Mouse (Mus musculus) spleen, adult 2 months (tissue): ENCODE data around the gene Wsb1. TPM values are rescaled to one million over a fixed set of nuclear protein-coding genes. Genes with fewer than 3 reads are reported as not detected.
A peak's percentile ranks its signal among the peaks of the same experiment; 100 is the strongest.
"Not testable (repeated sequence)": the region's sequence is repeated elsewhere in the genome, so short reads cannot be mapped to it uniquely, and the experiment has no call there.

ENCODE experiments used
- DNase-seq, 2 experiments: peaks; one replicate each; pipeline versions ENCODE4 v3.0.0 to v3.0.0-alpha.2; 2012 to 2021; ENCODE audit warnings: low spot score in 2 of 2, low read depth in 1 of 2
- H3K27ac ChIP-seq: fragments of 200-500 bp; 2 replicates; pipeline ENCODE4 v1.5.1; 2012; ENCODE audit warnings: low read length, inconsistent platforms; ENCODE audit not compliant: insufficient read depth
- H3K27me3 ChIP-seq: fragments of 200-500 bp; 2 replicates; pipeline ENCODE4 v1.6.1; 2012; ENCODE audit warnings: mild to moderate bottlenecking, moderate library complexity, low read length, inconsistent platforms; ENCODE audit not compliant: control insufficient read depth, insufficient read depth
- H3K36me3 ChIP-seq: fragments of 200-500 bp; 2 replicates; pipeline ENCODE4 v1.6.1; 2012; ENCODE audit warnings: mild to moderate bottlenecking, low read length, inconsistent platforms; ENCODE audit not compliant: control insufficient read depth, insufficient read depth
- H3K4me1 ChIP-seq: fragments of 200-500 bp; 2 replicates; pipeline ENCODE4 v1.6.1; 2011; ENCODE audit warnings: inconsistent platforms; ENCODE audit not compliant: control insufficient read depth, insufficient read depth, insufficient read length
- H3K4me3 ChIP-seq: fragments of 200-500 bp; 2 replicates; pipeline ENCODE4 v1.5.1; 2011; ENCODE audit warnings: mild to moderate bottlenecking, inconsistent platforms; ENCODE audit not compliant: insufficient read depth, insufficient read length; ENCODE audit errors: extremely low read depth
- CTCF ChIP-seq: fragments of 200-500 bp; IDR thresholded peaks from 2 replicates; pipeline ENCODE4 v1.5.1; 2011; ENCODE audit warnings: mild to moderate bottlenecking, inconsistent platforms; ENCODE audit not compliant: insufficient read depth, insufficient read length, insufficient replicate concordance; ENCODE audit errors: extremely low read depth
- POLR2A ChIP-seq: fragments of 200-500 bp; IDR thresholded peaks from 2 replicates; pipeline ENCODE4 v1.6.1; 2011; ENCODE audit warnings: low read depth, low read length, inconsistent platforms
- WGBS: fragments of 180-500 bp; shearing (Covaris S2); methylation state at CpG from one replicate; pipeline ENCODE4 v1.1.7; 2018; 5-methylcytosine and 5-hydroxymethylcytosine counted together
- polyA plus RNA-seq: library from polyadenylated mRNA; depleted of rRNA; stranded (reverse); fragments of >200 nt; gene quantifications from 2 replicates; pipeline ENCODE4 v1.2.3, GENCODE M21; 2012; rRNA removed

The Wsb1 gene
- polyA plus RNA-seq, result 30.1 and 48.1 TPM in 2 replicates

DNA sequence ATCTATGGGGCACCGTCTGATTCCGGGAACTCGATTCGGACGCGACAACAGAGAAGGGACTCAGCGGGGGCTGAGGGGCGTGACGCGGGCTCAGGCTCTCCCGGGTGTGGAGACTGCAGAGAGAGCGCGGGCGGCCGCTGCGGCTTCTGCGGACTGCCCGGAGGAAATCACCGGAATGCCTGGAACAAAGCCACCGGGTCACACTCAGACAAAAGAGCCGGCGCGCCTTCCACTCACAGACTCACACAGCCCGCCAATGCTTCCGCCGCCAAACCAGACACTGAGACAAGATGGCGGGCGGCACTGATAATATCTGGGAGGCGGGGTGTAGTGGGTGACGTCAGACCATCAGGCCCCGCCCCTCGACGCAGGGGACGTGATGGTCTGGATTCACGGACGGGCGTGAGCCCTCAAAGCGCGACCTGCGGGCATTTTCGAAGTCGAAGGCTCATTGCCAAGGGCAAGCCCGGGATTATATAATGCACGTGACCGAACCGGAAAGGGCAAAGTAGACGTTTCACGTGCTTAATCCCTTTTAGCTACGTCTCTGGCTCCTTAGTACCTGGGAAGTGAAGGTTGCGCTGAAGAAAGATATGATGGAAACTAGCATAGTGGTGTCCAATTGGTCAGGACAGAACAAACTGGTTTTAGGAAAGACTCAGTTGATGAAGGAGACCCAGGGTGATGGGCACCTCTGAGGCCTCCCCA, at the start of gene Wsb1:
TSS of gene Wsb1 (minus strand) at position 281 of the 708 bp plus-strand sequence.
- TF ChIP-seq POLR2A, result peak; percentile 97
- TF ChIP-seq CTCF, result no peak
- H3K4me1 ChIP-seq, result peaks cover 9% of the 10 kb centered on the region; the same call in 1 of the 2 replicates
- peak; percentile 80 to 88 for DNase-seq
- peak within 1 kb of the TSS; percentile 95 for H3K4me3 ChIP-seq
- 2% methylated on average over 50 of the region's 50 CpGs for WGBS
- H3K27me3 ChIP-seq, result no peaks in the 10 kb centered on the region
- H3K36me3 ChIP-seq, result peaks cover 7% of the 10 kb centered on the region
- H3K27ac ChIP-seq, result peak within 1 kb of the TSS; percentile 96

DNA sequence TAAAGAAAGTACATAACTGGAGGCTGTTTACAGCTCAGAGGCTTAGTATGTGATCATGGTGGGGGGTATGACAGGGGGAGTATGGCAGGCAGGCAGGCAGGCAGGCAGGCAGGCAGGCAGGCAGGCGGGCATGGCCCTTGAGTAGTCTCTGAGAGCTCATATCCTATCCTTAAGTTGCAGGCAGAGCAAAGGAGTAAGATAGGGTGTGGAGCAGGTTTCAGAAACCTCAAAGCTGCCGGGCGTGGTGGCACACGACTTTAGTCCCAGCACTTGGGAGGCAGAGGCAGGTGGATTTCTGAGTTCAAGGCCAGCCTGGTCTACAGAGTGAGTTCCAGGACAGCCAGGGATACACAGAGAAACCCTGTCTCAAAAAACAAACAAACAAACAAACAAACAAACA, 49.8 kb upstream of the Wsb1 start:
- 77% methylated on average over 4 of the region's 4 CpGs for WGBS
- H3K27me3 ChIP-seq, H3K27ac ChIP-seq, H3K4me3 ChIP-seq, H3K36me3 ChIP-seq, H3K4me1 ChIP-seq, DNase-seq: not testable (repeated sequence)

DNA sequence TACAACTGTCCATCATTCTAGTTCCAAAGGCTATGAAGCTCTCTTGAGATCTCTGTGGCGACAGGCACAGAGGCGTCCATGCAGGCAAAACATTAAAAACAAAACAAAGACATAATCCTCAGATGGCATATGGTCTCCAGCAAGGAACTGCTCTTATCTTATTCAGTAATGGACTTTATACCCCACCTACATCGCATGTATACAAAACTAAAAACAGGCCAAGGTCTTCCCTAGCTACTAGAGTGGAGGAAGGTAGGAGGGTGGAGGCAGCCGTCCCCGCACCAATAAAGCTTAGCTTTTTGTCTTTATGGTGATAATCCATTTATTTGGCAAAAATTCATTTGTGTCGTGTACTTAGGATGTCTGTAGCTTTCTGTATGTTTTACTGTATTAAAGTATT, 48.6 kb upstream of the Wsb1 start:
- no peak overlapping the region for H3K4me3 ChIP-seq
- H3K27me3 ChIP-seq, result no peaks in the 10 kb centered on the region
- H3K36me3 ChIP-seq, result no peaks in the 10 kb centered on the region
- H3K4me1 ChIP-seq, result peaks cover 4% of the 10 kb centered on the region; the same call in 1 of the 2 replicates
- TF ChIP-seq CTCF (no peak), POLR2A (no peak)
- H3K27ac ChIP-seq, result no peak overlapping the region
- no peak for DNase-seq
- WGBS, result 87% methylated on average over 6 of the region's 6 CpGs

DNA sequence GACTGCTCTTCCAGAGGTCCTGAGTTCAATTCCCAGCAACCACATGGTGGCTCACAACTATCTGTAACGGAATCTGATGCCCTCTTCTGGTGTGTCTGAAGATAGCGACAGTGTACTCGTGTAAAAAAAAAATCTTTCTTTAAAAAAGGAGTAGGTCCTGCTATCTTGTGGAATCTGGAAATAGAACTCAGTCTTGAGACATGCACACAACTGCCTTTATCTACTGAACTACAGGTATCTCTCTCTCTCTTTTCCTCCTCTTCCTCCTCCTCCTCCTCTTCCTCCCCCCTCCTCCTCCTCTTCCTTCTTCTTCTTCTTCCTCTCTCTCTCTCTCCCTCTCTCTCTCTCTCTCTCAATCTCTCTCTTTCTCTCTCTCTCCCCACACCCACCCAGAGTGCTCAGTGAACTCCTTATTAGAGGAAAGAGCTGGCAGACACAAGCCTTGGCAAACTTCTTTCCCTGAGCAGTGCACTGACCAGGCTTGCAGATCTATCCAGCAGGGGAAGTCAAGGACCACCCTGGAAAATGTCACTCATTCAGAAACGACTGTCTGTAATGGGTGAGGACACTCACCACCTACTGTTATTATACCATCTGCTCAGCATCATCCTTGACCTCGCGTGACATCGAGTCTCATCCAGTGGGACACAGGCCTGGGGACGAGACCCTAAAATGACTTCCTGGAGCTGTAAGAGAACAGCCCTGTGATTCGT, 45.4 kb upstream of the Wsb1 start:
- DNase-seq, result no peak
- H3K27ac ChIP-seq, result no peak overlapping the region
- WGBS, result 79% methylated on average over 9 of the region's 9 CpGs
- H3K4me3 ChIP-seq, result no peak overlapping the region
- no peaks in the 10 kb centered on the region for H3K36me3 ChIP-seq
- H3K4me1 ChIP-seq, result no peaks in the 10 kb centered on the region
- no peaks in the 10 kb centered on the region for H3K27me3 ChIP-seq
- TF ChIP-seq CTCF (no peak), POLR2A (no peak)

DNA sequence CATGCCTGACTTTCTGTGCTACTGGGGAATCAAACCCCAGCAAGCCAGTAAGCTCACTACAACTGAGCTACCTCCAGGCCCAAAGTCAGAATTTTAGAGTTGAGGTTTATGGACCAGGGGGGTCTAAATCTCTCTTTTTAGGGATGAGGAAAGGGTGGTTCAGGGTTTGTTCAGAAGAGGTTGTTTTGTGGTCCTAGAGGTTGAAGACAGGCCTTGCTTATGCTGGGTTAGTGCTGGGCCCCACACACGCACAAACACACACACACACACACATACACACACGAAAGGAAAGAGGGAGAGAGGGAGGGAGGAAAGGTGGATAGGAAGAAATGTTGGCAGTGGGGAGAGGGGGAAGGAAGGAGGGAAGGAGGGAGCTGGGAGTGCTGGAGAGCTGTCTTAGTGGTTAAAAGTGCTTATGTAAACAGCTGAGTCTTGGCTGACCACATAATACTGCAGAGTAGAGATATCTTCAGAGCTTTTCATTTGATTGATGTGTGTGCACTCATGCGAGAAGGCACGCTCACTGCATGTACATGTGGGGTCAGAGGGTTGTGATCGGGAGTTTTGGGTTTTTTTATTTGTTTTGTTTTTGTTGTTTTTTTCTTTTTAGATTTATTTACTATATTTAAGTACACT, 42.5 kb upstream of the Wsb1 start, which contains the start of gene Gm9964:
TSS of gene Gm9964 (minus strand) at position 51 of the 636 bp plus-strand sequence.
- no peak within 1 kb of the TSS for H3K27ac ChIP-seq
- no peak for DNase-seq
- H3K4me3 ChIP-seq, result no peak within 1 kb of the TSS
- no peaks in the 10 kb centered on the region for H3K4me1 ChIP-seq
- 61% methylated on average over 5 of the region's 5 CpGs for WGBS
- TF ChIP-seq CTCF, result no peak
- TF ChIP-seq POLR2A, result no peak
- H3K27me3 ChIP-seq, result no peaks in the 10 kb centered on the region
- H3K36me3 ChIP-seq, result no peaks in the 10 kb centered on the region

DNA sequence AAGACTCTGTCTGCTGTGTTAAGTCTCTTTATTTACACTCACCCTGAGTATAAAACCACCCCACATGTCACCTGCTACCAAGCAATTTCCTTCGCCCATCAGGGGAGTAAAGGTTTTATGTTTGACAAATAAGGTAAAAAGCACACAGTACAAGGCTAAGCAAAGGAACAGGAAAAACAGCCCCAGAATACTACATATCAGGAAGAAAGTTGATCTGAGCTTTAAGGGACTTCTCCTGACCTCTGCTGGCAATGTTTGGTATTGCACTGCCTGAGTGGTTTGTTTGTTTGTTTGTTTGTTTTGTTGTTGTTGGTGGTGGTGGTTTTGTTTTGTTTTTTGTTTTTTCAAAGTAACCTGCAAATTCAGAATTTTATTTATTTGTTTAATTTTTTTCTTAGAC, 41.7 kb upstream of the Wsb1 start:
- Histone ChIP-seq H3K36me3 (no peaks in the 10 kb centered on the region), H3K4me1 (no peaks in the 10 kb centered on the region; the same call in 1 of the 2 replicates), H3K4me3 (no peak overlapping the region), H3K27ac (no peak overlapping the region), H3K27me3 (no peaks in the 10 kb centered on the region)
- WGBS, result 5% methylated on average over 1 of the region's 1 CpGs
- DNase-seq, result peak; percentile 15 to 22
- peak; percentile 34; the same call in 1 of the 2 replicates for TF ChIP-seq CTCF
- TF ChIP-seq POLR2A, result no peak

DNA sequence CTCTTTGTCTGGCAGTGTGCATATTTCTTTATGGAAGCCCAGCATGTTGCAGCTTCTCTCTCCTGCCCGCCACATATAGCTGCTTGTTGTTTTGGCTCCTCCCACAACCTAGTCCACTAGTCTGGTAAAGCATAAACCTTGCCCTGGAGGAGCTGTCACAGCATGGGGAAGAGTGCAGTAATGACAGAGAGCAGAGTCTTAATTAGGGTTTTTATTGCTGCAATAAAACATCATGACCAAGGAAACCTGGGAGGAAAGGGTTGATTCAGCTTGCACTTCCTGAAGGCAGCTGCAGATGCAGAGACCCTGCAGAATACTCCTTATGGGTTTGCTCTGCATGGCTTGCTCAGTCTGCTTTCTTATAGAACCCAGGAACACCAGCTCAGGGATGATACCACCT, 39.5 kb upstream of the Wsb1 start:
- H3K4me1 ChIP-seq, result no peaks in the 10 kb centered on the region; the same call in none of the 2 replicates
- no peak for DNase-seq
- no peak overlapping the region for H3K4me3 ChIP-seq
- WGBS, result 56% methylated on average over 1 of the region's 1 CpGs
- H3K27me3 ChIP-seq, result no peaks in the 10 kb centered on the region
- H3K27ac ChIP-seq, result no peak overlapping the region
- no peaks in the 10 kb centered on the region for H3K36me3 ChIP-seq
- no peak for TF ChIP-seq POLR2A
